Mouse (Mus musculus) thymus, adult 2 months (tissue): ENCODE data around the gene Thbs4.

ENCODE experiments used
- CTCF ChIP-seq: fragments of 200-500 bp; IDR thresholded peaks from 2 replicates; pipeline ENCODE4 v1.5.1; 2012; ENCODE audit warnings: mild to moderate bottlenecking, control low read depth, low read length, moderate library complexity, borderline replicate concordance; ENCODE audit not compliant: control insufficient read depth, poor library complexity, insufficient read depth; ENCODE audit errors: extremely low read depth
- POLR2A ChIP-seq: fragments of 200-500 bp; IDR thresholded peaks from 2 replicates; pipeline ENCODE4 v1.6.1; 2012; ENCODE audit warnings: mild to moderate bottlenecking, low read length, control low read depth, moderate library complexity; ENCODE audit not compliant: control insufficient read depth, poor library complexity, insufficient read depth; ENCODE audit errors: extremely low read depth

DNA sequence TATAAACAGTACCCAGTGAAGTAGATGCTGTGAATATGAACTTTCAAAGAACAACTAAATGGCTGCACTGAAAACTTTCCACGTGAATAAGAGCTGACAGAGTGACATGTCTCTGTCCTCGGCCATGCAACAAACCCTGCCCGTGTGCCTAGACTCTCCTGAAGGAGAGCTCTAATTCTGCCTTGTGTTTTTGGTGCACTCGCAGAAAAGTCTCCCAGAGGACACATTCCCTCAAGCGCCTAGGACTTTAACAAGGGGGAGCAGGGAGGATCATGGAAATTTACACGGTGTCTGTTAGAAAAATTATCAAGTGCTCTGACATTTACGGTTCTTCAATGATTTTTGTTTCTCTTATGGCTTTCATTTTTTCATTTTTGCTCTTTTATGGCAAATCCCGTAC lies 13.7 kb downstream of the Thbs4 start:
- TF ChIP-seq POLR2A = no peak
- no peak for TF ChIP-seq CTCF
